Mouse (Mus musculus): ENCODE results near the gene Adcy1.
A peak's percentile ranks its signal among the peaks of the same experiment; 100 is the strongest.

The Adcy1 gene

GRCm38 (mm10) chr11:7136246-7136855, 73.1 kb downstream of the Adcy1 start:
- DNase-seq = peak; percentile 40

GRCm38 (mm10) chr11:7138370-7138769, 75.1 kb downstream of the Adcy1 start:
- no peak for DNase-seq

GRCm38 (mm10) chr11:7140449-7140848, 77.2 kb downstream of the Adcy1 start:
- DNase-seq = peak; percentile 64

GRCm38 (mm10) chr11:7142725-7143124, 79.4 kb downstream of the Adcy1 start:
- no peak for DNase-seq

- DNase-seq = no peak
Measured at GRCm38 (mm10) chr11:7144369-7144768, 81.1 kb downstream of the Adcy1 start.

GRCm38 (mm10) chr11:7145221-7145620, 81.9 kb downstream of the Adcy1 start:
- no peak for DNase-seq

GRCm38 (mm10) chr11:7147536-7147935, 84.2 kb downstream of the Adcy1 start:
- DNase-seq = no peak

- no peak for DNase-seq
Measured at GRCm38 (mm10) chr11:7147945-7148344, 84.7 kb downstream of the Adcy1 start.

- DNase-seq = no peak
Measured at GRCm38 (mm10) chr11:7149471-7149870, 86.2 kb downstream of the Adcy1 start.

- DNase-seq = peak; percentile 86
Measured at GRCm38 (mm10) chr11:7150511-7150910, 87.2 kb downstream of the Adcy1 start.

- DNase-seq = no peak
Measured at GRCm38 (mm10) chr11:7152371-7152770, 89.1 kb downstream of the Adcy1 start.

- DNase-seq = no peak
Measured at GRCm38 (mm10) chr11:7153081-7153480, 89.8 kb downstream of the Adcy1 start.

- no peak for DNase-seq
Measured at GRCm38 (mm10) chr11:7156427-7156826, 93.1 kb downstream of the Adcy1 start.

GRCm38 (mm10) chr11:7158196-7158595, 94.9 kb downstream of the Adcy1 start:
- DNase-seq = no peak

GRCm38 (mm10) chr11:7160146-7160545, 96.9 kb downstream of the Adcy1 start:
- peak; percentile 74 for DNase-seq

- no peak for DNase-seq
Measured at GRCm38 (mm10) chr11:7160637-7161101, 97.4 kb downstream of the Adcy1 start.

GRCm38 (mm10) chr11:7161502-7162174, 98.3 kb downstream of the Adcy1 start:
- DNase-seq = no peak

- no peak for DNase-seq
Measured at GRCm38 (mm10) chr11:7164416-7164815, 101.1 kb downstream of the Adcy1 start.

- DNase-seq = peak; percentile 72
Measured at GRCm38 (mm10) chr11:7169645-7170044, 106.4 kb downstream of the Adcy1 start.

- DNase-seq = no peak
Measured at GRCm38 (mm10) chr11:7173664-7174063, 110.4 kb downstream of the Adcy1 start.

- no peak for DNase-seq
Measured at GRCm38 (mm10) chr11:7178724-7179123, 115.4 kb downstream of the Adcy1 start.

- DNase-seq = no peak
Measured at GRCm38 (mm10) chr11:7179276-7179675, 116.0 kb downstream of the Adcy1 start.

- no peak for DNase-seq
Measured at GRCm38 (mm10) chr11:7182409-7183042, 119.2 kb downstream of the Adcy1 start.

- DNase-seq = no peak
Measured at GRCm38 (mm10) chr11:7184420-7184819, 121.1 kb downstream of the Adcy1 start.
